Mouse (Mus musculus) neural tube, embryonic 15.5 days (tissue): ENCODE measurements around the gene Bmpr1a. TPM values are rescaled to one million over a fixed set of nuclear protein-coding genes. Genes with fewer than 3 reads are reported as not detected.

ENCODE experiments used
- ATAC-seq: fragments of 200-750 bp; cut with Nextera tagmentation; 2 replicates; pipeline ENCODE4 v1.8.0; 2017; ENCODE audit warnings: mild to moderate bottlenecking, moderate TSS enrichment, moderate library complexity; ENCODE audit not compliant: low FRiP score
- H3K27ac ChIP-seq: fragments of 300-500 bp; sonication (generic); replicated peaks from 2 replicates; pipeline ENCODE4 v1.5.1; 2015; ENCODE audit warnings: mild to moderate bottlenecking, inconsistent platforms
- H3K27me3 ChIP-seq: fragments of 300-500 bp; sonication (generic); replicated peaks from 2 replicates; pipeline ENCODE4 v1.6.1; 2015; ENCODE audit warnings: inconsistent platforms
- H3K36me3 ChIP-seq: fragments of 300-500 bp; sonication (generic); 2 replicates; pipeline ENCODE4 v1.6.1; 2015; ENCODE audit warnings: inconsistent platforms
- H3K4me1 ChIP-seq: fragments of 300-500 bp; sonication (generic); 2 replicates; pipeline ENCODE4 v1.6.1; 2015; ENCODE audit warnings: inconsistent platforms
- H3K4me2 ChIP-seq: fragments of 300-500 bp; sonication (generic); 2 replicates; pipeline ENCODE4 v1.6.1; 2015; ENCODE audit warnings: inconsistent platforms, mild to moderate bottlenecking, moderate library complexity
- H3K4me3 ChIP-seq: fragments of 300-500 bp; sonication (generic); replicated peaks from 2 replicates; pipeline ENCODE4 v1.5.1; 2015; ENCODE audit warnings: mild to moderate bottlenecking, inconsistent platforms
- H3K9ac ChIP-seq: fragments of 300-500 bp; sonication (generic); replicated peaks from 2 replicates; pipeline ENCODE4 v1.6.1; 2015; ENCODE audit warnings: mild to moderate bottlenecking, inconsistent platforms
- H3K9me3 ChIP-seq: fragments of 300-500 bp; sonication (generic); replicated peaks from 2 replicates; pipeline ENCODE4 v1.6.1; 2016; ENCODE audit warnings: inconsistent platforms
- WGBS: fragments of 180-500 bp; shearing (Covaris S2); methylation state at CpG from one replicate; pipeline ENCODE4 v1.1.7; 2015; ENCODE audit warnings: mixed read lengths; 5-methylcytosine and 5-hydroxymethylcytosine counted together
- polyA plus RNA-seq: library from polyadenylated mRNA; unstranded; fragments of >200 nt; fragmentation: Nextera tagmentation; extraction: Ambion mirVana; gene quantifications from 2 replicates; pipeline ENCODE4 v1.2.1, GENCODE M21; 2015

Bmpr1a gene
- polyA plus RNA-seq, 1 experiment from 2014 or later, result 19.0 TPM

DNA sequence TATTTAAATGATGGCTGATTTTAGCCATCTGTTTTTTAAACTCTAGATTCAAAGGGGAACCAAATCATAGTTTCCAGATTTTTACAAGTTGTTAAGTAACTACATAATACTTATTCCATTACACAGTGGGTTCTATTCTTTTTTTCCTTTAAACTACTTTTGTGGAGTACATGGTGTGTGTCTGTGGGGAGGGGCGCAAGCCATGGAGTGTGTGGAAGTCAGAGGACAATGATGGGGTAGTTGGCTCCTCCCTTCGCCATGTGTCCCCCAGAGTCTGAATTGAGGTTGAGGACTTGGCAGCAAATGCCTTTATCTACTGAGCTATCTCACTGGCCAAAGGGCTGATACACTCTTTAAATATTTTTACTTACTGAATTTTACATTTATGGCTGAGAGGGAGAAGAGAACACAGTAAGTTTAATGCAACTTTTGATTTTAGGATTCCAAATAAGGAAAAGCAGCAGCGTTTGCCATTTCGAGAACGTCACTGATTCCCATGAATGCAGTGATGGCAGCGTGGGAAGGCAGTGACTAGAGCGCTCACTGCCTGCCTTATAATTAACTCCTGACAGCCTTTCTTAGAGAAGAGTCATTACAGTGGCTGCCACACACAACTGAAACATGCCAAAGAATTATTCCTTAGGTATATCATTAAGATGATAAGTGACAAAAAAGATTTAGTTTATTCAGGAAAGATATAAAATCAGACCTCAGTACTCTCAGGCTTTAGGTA lies 90.8 kb downstream of the Bmpr1a start:
- no peak overlapping the region for H3K27ac ChIP-seq
- H3K27me3 ChIP-seq, result no peaks in the 10 kb centered on the region
- no peak overlapping the region for H3K4me3 ChIP-seq
- H3K36me3 ChIP-seq, result peaks cover 52% of the 10 kb centered on the region
- H3K4me2 ChIP-seq, result no peak overlapping the region
- H3K9ac ChIP-seq, result no peak overlapping the region
- WGBS, result 90% methylated on average over 7 of the region's 7 CpGs
- no peak for ATAC-seq
- no peaks in the 10 kb centered on the region for H3K9me3 ChIP-seq
- H3K4me1 ChIP-seq, result no peaks in the 10 kb centered on the region

- Histone ChIP-seq H3K9ac (no peak overlapping the region), H3K27me3 (no peaks in the 10 kb centered on the region), H3K4me3 (no peak overlapping the region), H3K9me3 (no peaks in the 10 kb centered on the region), H3K4me2 (no peak overlapping the region), H3K4me1 (no peaks in the 10 kb centered on the region), H3K27ac (no peak overlapping the region), H3K36me3 (peaks cover 49% of the 10 kb centered on the region)
- ATAC-seq, result no peak
- 96% methylated on average over 6 of the region's 6 CpGs for WGBS
Observed at GRCm38 (mm10) chr14:34410716-34411115, 92.4 kb downstream of the Bmpr1a start.

GRCm38 (mm10) chr14:34403424-34403823 lies 99.7 kb downstream of the Bmpr1a start:
- no peak overlapping the region for H3K4me3 ChIP-seq
- ATAC-seq, result no peak
- WGBS, result 98% methylated on average over 7 of the region's 7 CpGs
- peaks cover 23% of the 10 kb centered on the region for H3K36me3 ChIP-seq
- no peaks in the 10 kb centered on the region for H3K27me3 ChIP-seq
- no peak overlapping the region for H3K9ac ChIP-seq
- no peaks in the 10 kb centered on the region for H3K4me1 ChIP-seq
- no peaks in the 10 kb centered on the region for H3K9me3 ChIP-seq
- no peak overlapping the region for H3K27ac ChIP-seq
- no peak overlapping the region for H3K4me2 ChIP-seq

DNA sequence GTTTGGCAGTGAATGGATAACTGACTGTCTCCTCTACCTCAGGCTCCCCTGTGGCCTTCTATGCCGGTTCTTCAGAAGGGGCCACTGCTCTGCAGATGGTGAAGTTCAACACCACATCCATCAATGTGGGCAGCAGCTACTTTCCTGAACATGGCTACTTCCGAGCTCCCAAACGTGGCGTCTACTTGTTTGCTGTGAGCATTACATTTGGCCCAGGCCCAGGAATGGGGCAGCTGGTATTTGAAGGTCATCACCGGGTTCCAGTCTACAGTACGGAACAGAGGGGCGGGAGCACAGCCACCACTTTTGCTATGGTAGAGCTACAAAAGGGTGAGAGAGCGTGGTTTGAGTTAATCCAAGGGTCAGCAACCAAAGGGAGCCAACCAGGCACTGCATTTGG lies 100.3 kb downstream of the Bmpr1a start:
- H3K9me3 ChIP-seq, result no peaks in the 10 kb centered on the region
- no peak overlapping the region for H3K9ac ChIP-seq
- ATAC-seq, result no peak
- 89% methylated on average over 8 of the region's 8 CpGs for WGBS
- no peak overlapping the region for H3K4me2 ChIP-seq
- no peaks in the 10 kb centered on the region for H3K4me1 ChIP-seq
- peaks cover 22% of the 10 kb centered on the region for H3K36me3 ChIP-seq
- H3K27me3 ChIP-seq, result no peaks in the 10 kb centered on the region
- no peak overlapping the region for H3K27ac ChIP-seq
- no peak overlapping the region for H3K4me3 ChIP-seq

DNA sequence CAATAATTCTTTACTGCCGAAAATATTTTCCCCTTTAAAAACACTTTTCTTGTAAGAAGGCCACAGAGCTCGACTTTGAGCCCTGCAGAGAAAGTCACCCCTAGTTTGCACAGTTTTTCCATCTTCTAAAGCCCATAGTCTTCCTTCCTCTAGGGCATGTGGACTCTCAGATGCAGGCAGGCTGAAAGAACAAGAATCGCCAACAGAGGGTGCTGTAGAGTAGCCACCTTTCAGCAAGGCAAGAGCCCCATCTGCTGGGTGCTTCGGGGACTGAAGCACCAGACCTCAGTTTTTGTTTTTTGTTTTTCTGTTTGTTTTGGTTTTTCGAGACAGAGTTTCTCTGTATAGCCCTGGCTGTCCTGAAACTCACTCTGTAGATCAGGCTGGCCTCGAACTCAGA lies 102.0 kb downstream of the Bmpr1a start:
- Histone ChIP-seq H3K36me3 (peaks cover 16% of the 10 kb centered on the region), H3K4me2 (no peak overlapping the region), H3K4me1 (no peaks in the 10 kb centered on the region), H3K4me3 (no peak overlapping the region), H3K27ac (no peak overlapping the region), H3K27me3 (no peaks in the 10 kb centered on the region), H3K9me3 (no peaks in the 10 kb centered on the region), H3K9ac (no peak overlapping the region)
- WGBS, result 54% methylated on average over 6 of the region's 6 CpGs
- ATAC-seq, result no peak

GRCm38 (mm10) chr14:34400021-34400420 lies 103.1 kb downstream of the Bmpr1a start:
- H3K4me3 ChIP-seq, result no peak overlapping the region
- no peak for ATAC-seq
- H3K27ac ChIP-seq, result no peak overlapping the region
- no peaks in the 10 kb centered on the region for H3K9me3 ChIP-seq
- no peaks in the 10 kb centered on the region for H3K4me1 ChIP-seq
- peaks cover 13% of the 10 kb centered on the region for H3K36me3 ChIP-seq
- H3K27me3 ChIP-seq, result no peaks in the 10 kb centered on the region
- no peak overlapping the region for H3K9ac ChIP-seq
- WGBS, result 93% methylated on average over 3 of the region's 3 CpGs
- no peak overlapping the region for H3K4me2 ChIP-seq

DNA sequence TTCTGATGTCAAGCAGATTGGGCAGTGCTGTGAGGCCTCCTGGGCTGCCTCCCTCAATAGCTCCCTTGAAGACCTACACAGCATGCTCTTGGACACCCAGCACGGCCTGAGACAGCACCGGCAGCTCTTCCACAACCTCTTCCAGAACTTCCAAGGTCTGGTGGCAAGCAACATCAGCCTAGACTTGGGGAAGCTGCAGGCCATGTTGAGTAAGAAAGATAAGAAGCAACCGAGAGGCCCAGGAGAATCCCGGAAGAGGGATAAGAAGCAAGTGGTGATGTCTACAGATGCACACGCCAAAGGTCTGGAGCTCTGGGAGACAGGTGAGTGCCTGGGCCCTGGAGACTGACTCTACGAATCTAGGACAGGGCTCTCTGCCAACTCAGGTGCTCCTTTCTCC lies 103.8 kb downstream of the Bmpr1a start:
- no peak overlapping the region for H3K4me3 ChIP-seq
- no peak overlapping the region for H3K9ac ChIP-seq
- no peaks in the 10 kb centered on the region for H3K4me1 ChIP-seq
- H3K36me3 ChIP-seq, result peaks cover 12% of the 10 kb centered on the region
- WGBS, result 95% methylated on average over 6 of the region's 6 CpGs
- no peak for ATAC-seq
- H3K27ac ChIP-seq, result no peak overlapping the region
- H3K9me3 ChIP-seq, result no peaks in the 10 kb centered on the region
- no peaks in the 10 kb centered on the region for H3K27me3 ChIP-seq
- H3K4me2 ChIP-seq, result no peak overlapping the region

- H3K4me1 ChIP-seq, result no peaks in the 10 kb centered on the region
- peaks cover 12% of the 10 kb centered on the region for H3K36me3 ChIP-seq
- no peak overlapping the region for H3K4me2 ChIP-seq
- no peaks in the 10 kb centered on the region for H3K9me3 ChIP-seq
- no peak for ATAC-seq
- no peak overlapping the region for H3K4me3 ChIP-seq
- H3K27ac ChIP-seq, result no peak overlapping the region
- no peaks in the 10 kb centered on the region for H3K27me3 ChIP-seq
- WGBS, result 93% methylated on average over 21 of the region's 21 CpGs
- H3K9ac ChIP-seq, result no peak overlapping the region
Observed at GRCm38 (mm10) chr14:34398901-34399300, 104.2 kb downstream of the Bmpr1a start.

- H3K36me3 ChIP-seq, result peaks cover 12% of the 10 kb centered on the region
- WGBS, result 95% methylated on average over 5 of the region's 5 CpGs
- no peak for ATAC-seq
Observed at GRCm38 (mm10) chr14:34397871-34398270, 105.3 kb downstream of the Bmpr1a start.

DNA sequence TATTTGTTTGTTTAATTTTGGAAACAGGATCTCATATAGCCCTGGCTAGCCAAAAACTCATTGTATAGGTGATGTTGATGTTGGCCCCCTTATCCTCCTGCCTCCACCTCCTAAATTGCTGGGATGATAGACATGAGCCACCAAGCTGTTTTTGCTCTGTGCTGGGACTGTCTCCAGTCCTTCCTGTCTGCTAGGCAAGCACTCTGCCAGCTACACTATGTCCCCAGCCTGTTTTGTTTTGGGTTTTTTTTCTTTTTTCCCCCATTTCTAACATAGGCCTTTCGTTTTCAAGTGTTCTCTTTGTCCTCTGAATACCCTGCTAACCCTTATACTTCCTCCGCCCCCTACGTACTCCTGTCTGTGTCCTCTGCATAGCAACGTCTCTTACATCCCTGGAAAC lies 109.8 kb downstream of the Bmpr1a start:
- 65% methylated on average over 4 of the region's 4 CpGs for WGBS
- peaks cover 3% of the 10 kb centered on the region; the same call in 1 of the 2 replicates for H3K36me3 ChIP-seq
- no peak for ATAC-seq
- no peaks in the 10 kb centered on the region for H3K4me1 ChIP-seq
- H3K4me2 ChIP-seq, result no peak overlapping the region
- H3K27me3 ChIP-seq, result no peaks in the 10 kb centered on the region
- H3K27ac ChIP-seq, result no peak overlapping the region
- H3K9ac ChIP-seq, result no peak overlapping the region
- no peak overlapping the region for H3K4me3 ChIP-seq
- H3K9me3 ChIP-seq, result no peaks in the 10 kb centered on the region

More at GRCm38 (mm10) chr14:34397871-34398270, 105.3 kb downstream of the Bmpr1a start:
- no peaks in the 10 kb centered on the region for H3K27me3 ChIP-seq
- no peaks in the 10 kb centered on the region for H3K9me3 ChIP-seq
- H3K4me3 ChIP-seq, result no peak overlapping the region
- H3K9ac ChIP-seq, result no peak overlapping the region
- H3K27ac ChIP-seq, result no peak overlapping the region
- no peak overlapping the region for H3K4me2 ChIP-seq
- no peaks in the 10 kb centered on the region for H3K4me1 ChIP-seq

- Histone ChIP-seq H3K4me3 (no peak overlapping the region), H3K27me3 (no peaks in the 10 kb centered on the region), H3K4me2 (no peak overlapping the region), H3K9me3 (no peaks in the 10 kb centered on the region), H3K4me1 (peaks cover 7% of the 10 kb centered on the region), H3K9ac (no peak overlapping the region), H3K36me3 (no peaks in the 10 kb centered on the region), H3K27ac (no peak overlapping the region)
- ATAC-seq, result no peak
- WGBS, result 95% methylated on average over 9 of the region's 9 CpGs
Observed at GRCm38 (mm10) chr14:34382921-34383704, 120.0 kb downstream of the Bmpr1a start.
